Comparison of ENCODE assay signal across 10 mouse cellular contexts in the genomic region with DNA sequence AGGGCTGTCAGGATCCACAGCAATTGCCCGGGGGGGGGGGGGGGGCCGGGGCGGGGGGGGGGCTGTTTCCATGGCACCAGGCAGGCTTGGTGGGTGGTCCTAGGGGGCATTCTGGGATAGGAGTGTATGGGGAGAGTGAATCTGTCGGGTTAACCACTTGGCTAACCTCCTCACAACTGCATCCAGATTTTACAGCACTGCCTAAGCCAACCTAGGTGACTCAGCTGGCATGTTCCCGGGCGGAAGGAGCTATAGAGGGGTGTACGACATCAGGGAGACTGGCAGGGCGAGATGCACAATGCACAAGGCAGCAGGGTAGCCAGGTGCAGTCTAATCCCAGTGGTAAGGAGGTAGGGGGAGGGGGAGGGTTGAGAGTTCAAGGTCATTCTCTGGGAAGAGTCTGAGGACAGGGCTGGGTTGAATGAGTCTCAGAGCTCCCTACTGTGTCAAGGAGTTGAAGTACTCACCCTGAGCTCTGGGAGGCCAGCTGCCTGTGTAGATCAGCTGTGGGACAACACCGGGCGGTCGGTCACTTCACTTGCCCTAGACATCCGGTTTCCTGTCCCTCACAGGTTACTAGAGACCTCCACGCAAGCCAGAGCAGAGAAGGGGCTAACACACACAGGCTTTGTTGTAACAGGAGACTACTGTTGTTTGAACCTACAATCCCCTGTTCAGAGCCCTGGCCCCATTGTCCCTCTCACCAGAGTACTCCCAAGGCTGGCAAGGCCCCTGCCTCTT. TPM values are rescaled to one million over a fixed set of nuclear protein-coding genes. Genes with fewer than 3 reads are reported as not detected.
DNase-seq lines count a peak whose midpoint lies in the region; ATAC-seq lines count a peak whose summit lies in the region.
"Had no signal": no experiment of that assay in that cellular context is flagged by ENCODE, and none has a peak within 500 bp of the region (broad histone marks: within the 10 kb centered on the region; RNA-seq: fewer than 3 reads in every experiment).

No protein-coding gene starts in this region.

- no peaks in the 10 kb centered on the region for H3K36me3 ChIP-seq in hindbrain, embryonic 10.5 days
- H3K36me3 ChIP-seq in hindbrain, embryonic 16.5 days (ENCODE audit: control insufficient read depth, insufficient read depth, low read length), result no peaks in the 10 kb centered on the region
- H3K36me3 ChIP-seq in neural tube, embryonic 12.5 days, result no peaks in the 10 kb centered on the region
- no peaks in the 10 kb centered on the region for H3K36me3 ChIP-seq in neural tube, embryonic 15.5 days
- H3K36me3 ChIP-seq in macrophage (ENCODE audit: inconsistent target), result no peaks in the 10 kb centered on the region
- H3K36me3 ChIP-seq: hindbrain, embryonic 15.5 days had no signal

- no peak for ATAC-seq in hindbrain, embryonic 16.5 days
- ATAC-seq in neural tube, embryonic 12.5 days (ENCODE audit: low FRiP score, low read depth), result no peak
- no peak; the same call in 1 of the 2 replicates for ATAC-seq in neural tube, embryonic 15.5 days (ENCODE audit: low FRiP score)
- no peak for ATAC-seq in CD4-positive, CD25-positive, alpha-beta regulatory T cell, adult 4 months

- H3K27me3 ChIP-seq in hindbrain, embryonic 10.5 days (ENCODE audit: insufficient read depth, poor library complexity, severe bottlenecking), result peaks cover 21% of the 10 kb centered on the region
- peaks cover 2% of the 10 kb centered on the region; the same call in 1 of the 2 replicates for H3K27me3 ChIP-seq in hindbrain, embryonic 16.5 days (replicated peaks; ENCODE audit: control insufficient read depth, insufficient read depth, low read length)
- 0 out of 2 replicates have a peak, but pooled peaks cover 12% of the 10 kb centered on the region for H3K27me3 ChIP-seq in neural tube, embryonic 12.5 days (replicated peaks)
- 0 out of 2 replicates have a peak, but pooled peaks cover 3% of the 10 kb centered on the region for H3K27me3 ChIP-seq in neural tube, embryonic 15.5 days (replicated peaks)
- H3K27me3 ChIP-seq: hindbrain, embryonic 15.5 days had no signal

- no peaks in the 10 kb centered on the region for H3K9me3 ChIP-seq in hindbrain, embryonic 10.5 days
- no peaks in the 10 kb centered on the region for H3K9me3 ChIP-seq in hindbrain, embryonic 16.5 days (ENCODE audit: control insufficient read depth, low read length)
- H3K9me3 ChIP-seq in neural tube, embryonic 12.5 days, result no peaks in the 10 kb centered on the region
- no peaks in the 10 kb centered on the region for H3K9me3 ChIP-seq in neural tube, embryonic 15.5 days (replicated peaks)
- H3K9me3 ChIP-seq: hindbrain, embryonic 15.5 days had no signal

- H3K4me2 ChIP-seq in hindbrain, embryonic 16.5 days (ENCODE audit: low read length), result no peak overlapping the region
- H3K4me2 ChIP-seq in neural tube, embryonic 12.5 days (replicated peaks), result 0 out of 2 replicates have a peak overlapping the region, but pooled peaks have one; percentile 47
- no peak overlapping the region for H3K4me2 ChIP-seq in neural tube, embryonic 15.5 days

- 39% methylated on average over 13 of the region's 13 CpGs for WGBS in hindbrain, embryonic 10.5 days
- WGBS in hindbrain, embryonic 16.5 days, result 48% methylated on average over 11 of the region's 13 CpGs
- 46% methylated on average over 12 of the region's 13 CpGs for WGBS in neural tube, embryonic 12.5 days
- WGBS in neural tube, embryonic 15.5 days, result 47% methylated on average over 11 of the region's 13 CpGs
- WGBS in macrophage (ENCODE audit: missing documents), result 91% methylated on average over 10 of the region's 13 CpGs

- peak overlapping the region; percentile 84 for H3K27ac ChIP-seq in hindbrain, embryonic 10.5 days
- H3K27ac ChIP-seq in hindbrain, embryonic 16.5 days (ENCODE audit: low read depth, low read length), result no peak overlapping the region
- H3K27ac ChIP-seq in neural tube, embryonic 12.5 days, result no peak overlapping the region
- H3K27ac ChIP-seq in neural tube, embryonic 15.5 days (replicated peaks), result no peak overlapping the region
- peak overlapping the region; percentile 86; the same call in 1 of the 2 replicates for H3K27ac ChIP-seq in macrophage
- H3K27ac ChIP-seq: hindbrain, embryonic 15.5 days; liver, embryonic 14.5 days had no signal

- H3K9ac ChIP-seq in hindbrain, embryonic 16.5 days (ENCODE audit: low read depth, low read length), result no peak overlapping the region
- H3K9ac ChIP-seq in neural tube, embryonic 12.5 days, result 0 out of 2 replicates have a peak overlapping the region, but pooled peaks have one; percentile 13
- H3K9ac ChIP-seq in neural tube, embryonic 15.5 days (replicated peaks), result no peak overlapping the region
- H3K9ac ChIP-seq: hindbrain, embryonic 15.5 days; liver, embryonic 14.5 days had no signal

- H3K4me1 ChIP-seq in hindbrain, embryonic 10.5 days (replicated peaks), result peaks cover 51% of the 10 kb centered on the region
- peaks cover 10% of the 10 kb centered on the region for H3K4me1 ChIP-seq in hindbrain, embryonic 16.5 days (ENCODE audit: control insufficient read depth, insufficient read depth, low read depth, low read length)
- H3K4me1 ChIP-seq in neural tube, embryonic 12.5 days, result peaks cover 38% of the 10 kb centered on the region
- peaks cover 28% of the 10 kb centered on the region for H3K4me1 ChIP-seq in neural tube, embryonic 15.5 days

- H3K4me3 ChIP-seq in hindbrain, embryonic 10.5 days, result no peak overlapping the region
- H3K4me3 ChIP-seq in hindbrain, embryonic 16.5 days (ENCODE audit: low read length), result no peak overlapping the region
- H3K4me3 ChIP-seq in neural tube, embryonic 12.5 days, result no peak overlapping the region
- H3K4me3 ChIP-seq in neural tube, embryonic 15.5 days (replicated peaks), result no peak overlapping the region
- no peak overlapping the region for H3K4me3 ChIP-seq in macrophage (ENCODE audit: inconsistent target)
- H3K4me3 ChIP-seq: hindbrain, embryonic 15.5 days had no signal

- H3K79me2 ChIP-seq in macrophage (ENCODE audit: inconsistent target), result no peaks in the 10 kb centered on the region; the same call in 1 of the 2 replicates

- DNase-seq in hindbrain, embryonic 10.5 days (ENCODE audit: low spot score), result no peak
- peak; percentile 74 for DNase-seq in WW6 (ENCODE audit: low read depth, low spot score)
- no peak for DNase-seq in heart, adult 18-20 months

RNA-seq across cellular contexts. Expression of gene Bak1, which starts 12.4 kb away (rescaled TPM):
- 2.9 and 6.6 TPM in 2 replicates for polyA plus RNA-seq in hindbrain, embryonic 10.5 days (2016; fragmentation: Nextera tagmentation; extraction: Ambion mirVana)
- polyA plus RNA-seq in hindbrain, embryonic 16.5 days (2015; fragmentation: Nextera tagmentation; extraction: Ambion mirVana), result 4.0 and 4.1 TPM in 2 replicates
- 2.5 and 3.0 TPM in 2 replicates for polyA plus RNA-seq in neural tube, embryonic 12.5 days (2016; fragmentation: Nextera tagmentation; extraction: Ambion mirVana)
- 4.5 TPM in 2 replicates for polyA plus RNA-seq in neural tube, embryonic 15.5 days (2015; fragmentation: Nextera tagmentation; extraction: Ambion mirVana)
- 10 to 100 TPM in 20 of 26 experiments, 1 to 10 TPM in 6; 1.1 to 35.9 (median 16.7) TPM for total RNA-seq in macrophage (2018; cell fraction: chromatin; rRNA removed)
- total RNA-seq in macrophage (2018; cell fraction: cytosol; rRNA removed), result 100 to 1,000 TPM in 22 of 26 experiments, 10 to 100 TPM in 4; 84.9 to 227 (median 142) TPM
- total RNA-seq in macrophage (2018; cell fraction: nucleus; rRNA removed), result 10 to 100 TPM in 25 of 26 experiments, 1 to 10 TPM in 1; 8.4 to 90.5 (median 37.8) TPM
- polyA plus RNA-seq in macrophage (2018), result 89.6 to 180 TPM (median 127 TPM) in 3 replicates
- polyA plus RNA-seq in CD4-positive, CD25-positive, alpha-beta regulatory T cell, adult 4 months (2017; shearing (Covaris generic)), result 1 to 10 TPM; 3.2 to 4.8 TPM
- total RNA-seq in heart, adult 18-20 months (2021), result 10 to 100 TPM; 14.9 to 16.4 TPM

RNA-seq across cellular contexts. Expression of gene Itpr3, which starts 15.9 kb away (rescaled TPM):
- 1.8 and 2.0 TPM in 2 replicates for polyA plus RNA-seq in hindbrain, embryonic 10.5 days (2016; fragmentation: Nextera tagmentation; extraction: Ambion mirVana)
- 0.84 and 0.94 TPM in 2 replicates for polyA plus RNA-seq in hindbrain, embryonic 16.5 days (2015; fragmentation: Nextera tagmentation; extraction: Ambion mirVana)
- 2.2 and 2.4 TPM in 2 replicates for polyA plus RNA-seq in neural tube, embryonic 12.5 days (2016; fragmentation: Nextera tagmentation; extraction: Ambion mirVana)
- 0.82 and 2.9 TPM in 2 replicates for polyA plus RNA-seq in neural tube, embryonic 15.5 days (2015; fragmentation: Nextera tagmentation; extraction: Ambion mirVana)
- 10 to 100 TPM in 19 of 26 experiments, 1 to 10 TPM in 7; 3.2 to 21.0 (median 13.3) TPM for total RNA-seq in macrophage (2018; cell fraction: chromatin; rRNA removed)
- total RNA-seq in macrophage (2018; cell fraction: cytosol; rRNA removed), result 1 to 10 TPM; 2.2 to 5.5 (median 3.8) TPM
- 10 to 100 TPM in 4 of 26 experiments, 1 to 10 TPM in 22; 2.8 to 28.3 (median 7.5) TPM for total RNA-seq in macrophage (2018; cell fraction: nucleus; rRNA removed)
- polyA plus RNA-seq in macrophage (2018), result 2.1 to 11.2 TPM (median 2.1 TPM) in 3 replicates
- polyA plus RNA-seq in CD4-positive, CD25-positive, alpha-beta regulatory T cell, adult 4 months (2017; shearing (Covaris generic)), result 1 to 10 TPM; 8.2 to 8.6 TPM
- 1 to 10 TPM; 4.1 to 5.8 TPM for total RNA-seq in heart, adult 18-20 months (2021)

Comparison
In these comparisons a context has a peak if more than half of its experiments do, and no peak if none do; other contexts are left out.
1. H3K27ac ChIP-seq: peak in hindbrain, embryonic 10.5 days (single experiment) and macrophage (single experiment); none in hindbrain, embryonic 16.5 days (single experiment), neural tube, embryonic 12.5 days (single experiment) and neural tube, embryonic 15.5 days (single experiment).
2. RNA of gene Bak1, which starts 12.4 kb away (polyA plus RNA-seq): 89.6 to 180 TPM in macrophage; 2.9 to 6.6 TPM in hindbrain, embryonic 10.5 days, 3.2 to 4.8 TPM in CD4-positive, CD25-positive, alpha-beta regulatory T cell, adult 4 months, 4.5 TPM in neural tube, embryonic 15.5 days, 4.0 to 4.1 TPM in hindbrain, embryonic 16.5 days and 2.5 to 3.0 TPM in neural tube, embryonic 12.5 days; every median in the first group is over 10 times any median in the second.